Mouse (Mus musculus) C2C12 (cell line): Measurements from ENCODE around the gene Gm5622. TPM values are rescaled to one million over a fixed set of nuclear protein-coding genes. Genes with fewer than 3 reads are reported as not detected.
"Not testable (repeated sequence)": the region's sequence is repeated elsewhere in the genome, so short reads cannot be mapped to it uniquely, and the experiment has no call there.

Experiments used
- H3K27me3 ChIP-seq: one replicate; pipeline ENCODE4 v1.6.1; 2011; ENCODE audit not compliant: control insufficient read depth, insufficient read depth, insufficient read length
- H3K36me3 ChIP-seq: one replicate; pipeline ENCODE4 v1.6.1; 2011; ENCODE audit not compliant: control insufficient read depth, insufficient read depth
- H3K4me3 ChIP-seq: one replicate; pipeline ENCODE4 v1.5.1; 2011; ENCODE audit warnings: mild to moderate bottlenecking, control low read depth; ENCODE audit not compliant: poor library complexity, insufficient read depth, severe bottlenecking
- H3K79me2 ChIP-seq: one replicate; pipeline ENCODE4 v1.6.1; 2011; ENCODE audit not compliant: control insufficient read depth, insufficient read depth
- H3K79me3 ChIP-seq: one replicate; pipeline ENCODE4 v1.6.1; 2011; ENCODE audit warnings: low read depth, control low read depth
- H3ac ChIP-seq: one replicate; pipeline ENCODE3; 2011; ENCODE audit warnings: low read depth; ENCODE audit not compliant: control insufficient read depth, insufficient read length
- CEBPB ChIP-seq: IDR thresholded peaks from one replicate; pipeline ENCODE4 v1.6.1; 2011; ENCODE audit warnings: low read depth, mild to moderate bottlenecking, control low read depth, moderate library complexity
- CTCF ChIP-seq: IDR thresholded peaks from one replicate; pipeline ENCODE4 v1.5.1; 2011; ENCODE audit not compliant: control insufficient read depth, insufficient read depth, insufficient read length
- FOSL1 ChIP-seq: IDR thresholded peaks from one replicate; pipeline ENCODE4 v1.8.0; 2011; ENCODE audit warnings: mild to moderate bottlenecking, low read length; ENCODE audit not compliant: poor library complexity, insufficient read depth, severe bottlenecking
- MAX ChIP-seq: IDR thresholded peaks from one replicate; pipeline ENCODE4 v1.6.1; 2011; ENCODE audit warnings: mild to moderate bottlenecking, control low read depth
- MYOD1 ChIP-seq: IDR thresholded peaks from one replicate; pipeline ENCODE4 v1.6.1; 2011; ENCODE audit warnings: low read depth; ENCODE audit not compliant: control insufficient read depth, insufficient read length
- MYOG ChIP-seq: IDR thresholded peaks from one replicate; pipeline ENCODE4 v1.6.1; 2011; ENCODE audit not compliant: control insufficient read depth, insufficient read length; ENCODE audit errors: extremely low read depth
- USF1 ChIP-seq: IDR thresholded peaks from one replicate; pipeline ENCODE4 v1.6.1; 2011; ENCODE audit warnings: low read depth, mild to moderate bottlenecking, control low read depth, moderate library complexity
- long read RNA-seq, 2 experiments: library from polyadenylated mRNA; unstranded; transcript quantifications; one replicate each; pipeline ENCODE4 v2.0.0; 2019 to 2020
- polyA plus RNA-seq: library from polyadenylated mRNA; unstranded; fragments of >200 nt; fragmentation: generic; extraction: Trizol; gene quantifications from one replicate; pipeline ENCODE4 v1.2.1, GENCODE M21; 2012; ENCODE audit warnings: missing spikeins

The Gm5622 gene
- polyA plus RNA-seq, result not detected
- long read RNA-seq, experiment 1, result 0 reads
- long read RNA-seq, experiment 2, result 0 reads

GRCm38 (mm10) chr14:51552490-51552889 lies at the start of gene Gm5622:
Gm5622 (plus strand) TSS chr14:51552790.
- Histone ChIP-seq H3K79me3 (no peaks in the 10 kb centered on the region), H3K27me3 (no peaks in the 10 kb centered on the region), H3K79me2 (no peaks in the 10 kb centered on the region), H3ac (no peak within 1 kb of the TSS), H3K4me3 (no peak within 1 kb of the TSS), H3K36me3 (no peaks in the 10 kb centered on the region)
- TF ChIP-seq MYOD1 (no peak), FOSL1 (no peak), MYOG (no peak), CTCF (no peak), CEBPB (no peak), MAX (no peak), USF1 (no peak)

DNA sequence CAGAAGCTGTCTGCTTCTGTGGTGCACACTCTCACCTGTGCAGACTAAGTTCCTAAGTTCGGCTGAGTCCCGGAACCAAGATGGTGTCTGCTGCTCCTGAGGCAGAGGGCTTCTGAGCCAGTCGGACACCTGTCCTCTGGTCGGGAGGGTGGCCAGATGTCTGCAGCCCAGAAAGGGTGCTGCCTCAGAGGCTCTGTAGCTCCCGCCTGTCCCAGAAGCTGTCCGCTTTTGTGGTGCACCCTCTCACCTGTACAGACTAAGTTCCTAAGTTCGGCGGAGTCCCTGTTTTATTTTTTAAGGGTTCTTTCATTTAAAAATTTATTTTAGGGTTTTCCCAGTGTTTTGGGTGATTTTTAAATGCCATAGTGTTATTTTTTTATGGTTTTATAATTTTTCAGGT lies 45.2 kb upstream of the Gm5622 start:
- Histone ChIP-seq H3K4me3 (no peak overlapping the region), H3K79me3 (no peaks in the 10 kb centered on the region), H3K27me3 (no peaks in the 10 kb centered on the region), H3K79me2 (no peaks in the 10 kb centered on the region), H3K36me3 (no peaks in the 10 kb centered on the region), H3ac (no peak overlapping the region)
- TF ChIP-seq MYOD1 (no peak), USF1 (no peak), FOSL1 (no peak), CEBPB (no peak)

DNA sequence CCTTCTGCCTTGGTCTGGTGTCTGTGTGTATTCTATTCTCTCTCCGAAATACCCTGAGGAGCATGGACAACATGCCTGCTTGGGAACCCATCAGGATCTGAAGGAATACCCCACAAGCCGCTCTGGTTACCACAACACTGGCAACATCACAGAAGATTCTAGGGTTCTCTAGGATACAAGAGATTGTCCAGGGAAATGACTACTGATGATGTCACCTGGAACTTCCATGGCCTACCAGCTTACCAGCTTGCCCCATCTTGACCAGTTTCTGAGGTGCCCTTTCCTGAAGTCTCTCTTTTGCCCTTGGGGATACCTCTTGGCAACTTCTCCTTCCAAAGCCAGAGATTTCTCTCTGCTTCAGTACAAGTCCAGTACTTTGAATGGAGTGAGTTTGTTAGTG lies 21.4 kb downstream of the Gm5622 start, which contains the start of gene Gm17175:
Gene Gm17175, minus strand, starts transcription at position 101 of the 400 bp plus-strand sequence.
- not testable (repeated sequence) for H3K4me3 ChIP-seq, H3K27me3 ChIP-seq

GRCm38 (mm10) chr14:51592039-51592438 lies 39.4 kb downstream of the Gm5622 start, which contains the start of gene Gm17174:
Gm17174 (minus strand) TSS chr14:51592139.
- not testable (repeated sequence) for H3K36me3 ChIP-seq, H3K79me2 ChIP-seq, H3ac ChIP-seq, H3K79me3 ChIP-seq, H3K4me3 ChIP-seq, H3K27me3 ChIP-seq

More for the DNA sequence above, 21.4 kb downstream of the Gm5622 start, which contains the start of gene Gm17175:
- not testable (repeated sequence) for H3K79me3 ChIP-seq, H3K79me2 ChIP-seq, H3K36me3 ChIP-seq, H3ac ChIP-seq

- no peak within 1 kb of the TSS for H3ac ChIP-seq
- no peak within 1 kb of the TSS for H3K4me3 ChIP-seq
- no peaks in the 10 kb centered on the region for H3K27me3 ChIP-seq
- no peaks in the 10 kb centered on the region for H3K36me3 ChIP-seq
- no peaks in the 10 kb centered on the region for H3K79me2 ChIP-seq
- TF ChIP-seq FOSL1, result no peak
- no peak for TF ChIP-seq MAX
- TF ChIP-seq MYOG, result no peak
- no peak for TF ChIP-seq USF1
- TF ChIP-seq MYOD1, result no peak
- TF ChIP-seq CEBPB, result no peak
- TF ChIP-seq CTCF, result no peak
- no peaks in the 10 kb centered on the region for H3K79me3 ChIP-seq
Observed at GRCm38 (mm10) chr14:51611210-51611609, 58.6 kb downstream of the Gm5622 start, which contains the start of gene Gm17078. Gm17078 (minus strand) TSS chr14:51611310.

GRCm38 (mm10) chr14:51632426-51632825 lies 79.8 kb downstream of the Gm5622 start:
- not testable (repeated sequence) for H3ac ChIP-seq, H3K79me3 ChIP-seq, H3K4me3 ChIP-seq, H3K79me2 ChIP-seq, H3K27me3 ChIP-seq, H3K36me3 ChIP-seq

DNA sequence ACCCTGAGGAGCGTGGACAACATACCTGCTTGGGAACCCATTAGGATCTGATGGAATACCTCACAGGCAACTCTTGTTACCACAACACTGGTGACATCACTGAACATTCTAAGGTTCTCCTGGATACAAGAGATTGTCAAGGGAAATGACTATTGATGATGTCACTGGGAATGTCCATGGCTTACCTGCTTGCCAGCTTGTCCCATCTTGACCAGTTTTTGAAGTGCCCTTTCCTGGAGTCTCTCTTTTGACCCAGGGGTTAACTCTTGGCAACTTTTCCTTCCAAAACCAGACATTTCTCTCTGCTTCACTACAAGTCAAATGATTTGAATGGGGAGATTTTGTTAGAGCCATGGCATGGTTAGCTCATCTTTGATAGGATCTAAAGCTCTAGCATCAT lies 83.0 kb downstream of the Gm5622 start, which contains the start of gene Gm4181:
Gene Gm4181, minus strand, starts transcription at position 101 of the 400 bp plus-strand sequence.
- not testable (repeated sequence) for H3K4me3 ChIP-seq, H3K36me3 ChIP-seq

More for the DNA sequence above, 83.0 kb downstream of the Gm5622 start, which contains the start of gene Gm4181:
- H3K79me2 ChIP-seq, H3ac ChIP-seq, H3K27me3 ChIP-seq, H3K79me3 ChIP-seq: not testable (repeated sequence)
